Mouse (Mus musculus) right cerebral cortex, postnatal 14 days (tissue): ENCODE results near the gene Bcas1.
A peak's percentile ranks its signal among the peaks of the same experiment; 100 is the strongest.

Source experiments
- DNase-seq: peaks from one replicate; pipeline ENCODE4 v3.0.0; 2022

Bcas1 gene

DNA sequence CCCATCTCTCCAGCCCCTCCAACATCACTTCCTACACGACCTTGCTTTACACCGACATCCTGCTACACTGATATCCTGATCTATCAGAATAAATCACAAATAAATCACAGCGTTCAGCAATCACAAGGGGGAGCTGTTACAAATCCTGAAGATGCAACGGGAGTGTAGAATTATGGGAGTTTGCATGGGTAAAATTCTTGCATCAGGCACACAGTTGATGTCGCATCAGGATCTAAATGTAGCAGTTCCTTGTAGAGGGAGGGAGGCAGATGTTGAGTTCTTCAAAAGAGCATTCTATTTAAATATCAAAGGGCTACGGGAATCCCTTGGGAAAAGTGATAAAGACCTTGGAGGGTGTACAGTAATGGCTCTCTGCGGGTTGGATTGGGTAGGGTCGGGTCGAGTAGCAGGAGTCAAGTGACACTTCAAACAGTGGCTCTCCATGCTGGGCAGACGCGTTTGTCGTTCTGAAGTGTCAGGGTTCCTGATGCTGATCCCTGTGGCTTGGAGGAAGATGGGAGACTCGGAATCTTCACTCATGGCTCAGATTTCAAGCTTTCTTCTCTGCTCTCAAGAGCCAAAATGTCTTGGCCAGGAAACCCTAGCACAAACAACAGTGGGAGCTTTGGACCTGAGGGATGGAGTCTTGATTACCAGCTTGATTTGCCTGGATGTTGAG is 16.0 kb downstream of the Bcas1 start:
- no peak for DNase-seq

DNA sequence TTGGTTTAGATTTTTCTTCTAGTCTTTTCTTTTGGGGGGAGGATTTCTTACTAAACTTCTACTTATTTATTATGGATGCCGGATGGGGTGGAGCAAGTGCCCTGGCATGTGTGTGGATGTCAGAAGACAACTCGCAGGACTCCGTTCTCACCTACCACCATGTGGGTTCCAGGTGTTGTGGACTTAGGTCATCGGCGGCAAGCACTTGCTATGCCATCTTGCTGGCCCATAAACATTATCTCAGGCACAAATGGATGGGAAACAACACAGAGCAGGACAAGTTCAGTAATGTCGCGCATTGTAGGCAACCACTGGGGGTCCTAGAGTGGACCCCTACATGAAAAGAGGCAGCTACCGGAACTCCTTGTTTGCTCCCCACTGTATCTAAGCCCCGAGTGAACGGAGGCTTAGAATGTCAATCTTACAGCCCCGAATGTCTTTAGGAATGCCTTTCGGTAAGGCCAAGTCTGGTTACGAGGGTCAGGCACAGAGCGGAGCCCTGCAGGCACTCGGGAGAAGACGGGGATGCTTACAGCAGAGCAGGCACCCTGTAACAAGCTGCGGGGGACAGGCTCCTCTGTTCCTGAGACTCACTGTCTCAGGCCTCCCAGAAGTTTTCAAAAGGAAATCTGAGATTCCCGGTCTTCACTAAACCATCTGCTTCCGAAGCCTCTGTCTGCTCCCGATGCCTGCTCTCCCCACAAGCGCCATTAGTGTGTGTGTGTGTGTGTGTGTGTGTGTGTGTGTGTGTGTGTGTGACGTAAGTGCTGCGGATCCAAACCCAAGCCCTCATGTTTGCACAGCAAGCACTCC is 16.8 kb downstream of the Bcas1 start:
- DNase-seq, result no peak

GRCm38 (mm10) chr2:170406438-170406837 is 21.2 kb downstream of the Bcas1 start:
- DNase-seq, result peak; percentile 12

- DNase-seq, result no peak
These were observed 22.7 kb downstream of the Bcas1 start for GRCm38 (mm10) chr2:170404781-170405573.

DNA sequence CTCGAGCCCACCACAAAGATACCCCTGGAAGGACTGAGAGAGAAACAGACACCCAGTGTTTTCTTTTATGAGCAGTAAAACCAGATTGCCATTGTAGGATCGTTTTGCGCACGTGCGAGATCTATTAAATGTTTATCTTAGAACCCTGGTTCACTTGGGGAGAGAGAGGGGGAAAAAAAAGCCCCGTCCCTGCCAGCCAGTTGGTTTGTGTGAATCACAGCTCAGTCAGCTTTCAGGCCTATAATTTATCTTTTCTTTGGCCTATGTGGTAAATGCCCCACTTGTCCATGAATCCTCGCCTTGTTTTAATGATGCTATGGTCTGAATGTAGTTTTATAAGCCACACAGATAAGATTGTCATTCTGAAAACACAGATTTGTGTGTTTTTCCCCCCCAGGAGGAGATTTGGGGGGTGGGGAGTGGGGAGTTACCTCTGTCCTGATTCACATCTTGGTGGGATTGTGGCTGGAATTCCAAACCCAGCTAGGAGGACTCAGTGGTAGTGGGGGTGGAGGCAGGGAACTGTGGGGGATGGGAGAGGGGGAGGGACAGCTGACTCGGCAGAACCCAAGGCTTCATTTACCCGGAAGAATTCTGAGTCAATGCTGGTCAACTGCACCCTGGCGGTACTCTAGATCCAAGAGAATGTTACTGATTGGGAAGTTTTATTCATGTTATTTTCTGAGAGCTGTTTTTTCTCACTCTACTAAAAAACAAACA is 23.8 kb downstream of the Bcas1 start:
- peak; percentile 15 for DNase-seq

DNA sequence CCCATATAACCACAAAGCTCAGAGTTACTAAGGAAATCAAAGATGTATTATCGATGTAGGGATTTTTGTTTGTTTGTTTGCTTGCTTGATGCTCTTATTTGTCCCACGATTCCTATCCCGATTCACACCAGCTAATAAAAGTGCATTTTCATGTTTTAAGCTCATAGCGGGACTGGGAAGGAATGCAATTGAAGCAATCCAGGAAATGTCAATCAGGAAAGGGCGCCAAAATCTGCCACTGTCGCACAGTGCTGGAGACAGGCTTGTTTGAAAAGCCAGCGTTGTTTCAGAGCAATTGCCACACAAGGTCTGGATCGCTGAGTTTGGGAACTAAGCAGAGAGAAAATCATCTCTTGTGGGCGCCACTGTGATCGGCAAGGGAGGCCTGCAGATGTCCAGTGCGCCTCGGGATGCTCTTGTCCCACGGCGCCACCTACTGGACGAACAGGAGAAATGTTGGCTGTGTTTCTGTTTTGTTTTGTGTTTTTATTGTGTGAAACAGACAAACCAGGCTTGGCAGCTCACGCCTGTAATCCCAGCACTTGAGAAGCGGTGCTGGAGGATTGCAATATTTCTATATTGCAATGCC is 26.3 kb downstream of the Bcas1 start:
- peak; percentile 69 for DNase-seq

- no peak for DNase-seq
These were observed 27.0 kb downstream of the Bcas1 start for GRCm38 (mm10) chr2:170400666-170401065.

DNA sequence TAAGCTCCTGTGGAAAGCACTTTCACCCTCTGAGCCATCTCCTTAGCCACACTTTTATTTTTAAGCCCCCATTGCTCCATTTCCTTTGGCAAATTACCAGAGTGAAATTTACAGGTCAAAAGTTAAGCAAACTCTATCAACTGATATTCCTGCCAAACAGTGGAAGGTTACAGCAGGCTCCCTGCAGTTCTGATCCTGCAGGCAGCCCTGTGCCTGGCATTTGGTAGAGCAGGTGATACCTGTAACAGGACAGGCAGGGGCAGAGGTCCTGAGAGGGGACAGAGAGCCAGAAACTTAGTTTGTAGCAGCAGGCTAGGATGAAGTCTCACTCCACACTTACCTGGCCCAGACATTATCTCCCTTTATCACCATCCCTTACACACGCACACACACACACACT is 35.7 kb downstream of the Bcas1 start:
- DNase-seq, result no peak

- no peak for DNase-seq
These were observed 39.3 kb downstream of the Bcas1 start for GRCm38 (mm10) chr2:170388320-170388719.

DNA sequence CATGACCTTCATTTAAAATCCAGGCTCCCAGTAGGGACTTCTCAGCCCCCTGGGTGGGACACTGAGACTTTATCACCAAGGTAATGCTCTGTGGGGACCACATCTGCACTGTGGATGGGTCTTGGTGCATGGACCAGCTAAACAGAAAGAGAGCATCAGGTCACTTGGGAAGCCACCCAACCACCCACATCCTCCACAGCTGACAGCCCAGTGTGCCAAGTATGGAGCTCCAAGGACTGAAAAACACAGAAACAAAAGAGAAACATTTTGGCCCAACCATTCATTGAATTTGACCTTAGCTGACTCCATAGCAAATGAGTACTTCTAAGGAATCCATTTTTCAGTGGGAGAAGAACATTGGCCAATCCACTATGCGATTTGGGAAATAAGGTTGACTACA is 42.1 kb downstream of the Bcas1 start:
- no peak for DNase-seq

DNA sequence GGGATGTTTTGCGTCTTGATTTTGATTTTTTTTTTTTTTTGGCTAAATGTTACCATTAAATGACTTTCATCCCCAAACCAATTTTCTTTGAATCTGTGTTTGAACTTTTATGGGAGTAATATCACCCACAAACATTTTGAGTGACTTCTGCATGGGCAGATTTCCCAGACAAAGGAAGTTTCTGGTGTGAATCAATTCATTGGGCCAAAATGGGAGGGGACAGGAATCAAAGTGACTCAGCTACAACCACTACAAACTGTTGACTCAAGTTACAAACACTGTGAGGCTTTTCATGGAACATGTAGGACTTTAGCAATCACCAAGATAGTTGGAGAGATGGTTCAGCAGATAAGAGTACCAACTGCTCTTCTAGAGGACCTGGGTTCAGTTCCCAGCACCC is 42.9 kb downstream of the Bcas1 start:
- DNase-seq, result no peak

DNA sequence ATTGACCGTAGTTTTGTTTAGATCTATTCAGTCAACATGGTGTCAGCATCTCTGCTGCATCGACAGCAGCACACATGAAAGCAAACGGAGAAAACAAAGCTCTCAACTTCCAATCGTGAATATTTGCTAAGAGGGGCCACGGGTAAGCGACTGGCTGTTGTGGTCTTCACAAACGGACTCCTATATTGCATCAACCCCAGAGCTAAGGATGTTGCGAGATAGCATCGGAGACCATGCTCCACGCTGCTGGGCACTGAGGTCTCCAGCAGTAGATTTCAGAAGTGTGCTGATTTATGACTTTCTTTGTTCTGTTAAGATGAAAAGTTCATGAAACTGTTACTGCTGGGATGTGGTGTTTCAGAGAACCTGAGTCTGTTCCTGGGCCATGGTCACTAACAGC is 54.3 kb downstream of the Bcas1 start:
- no peak for DNase-seq

GRCm38 (mm10) chr2:170365676-170366075 is 62.0 kb downstream of the Bcas1 start:
- no peak for DNase-seq

- DNase-seq, result no peak
These were observed 62.4 kb downstream of the Bcas1 start for GRCm38 (mm10) chr2:170365271-170365670.

DNA sequence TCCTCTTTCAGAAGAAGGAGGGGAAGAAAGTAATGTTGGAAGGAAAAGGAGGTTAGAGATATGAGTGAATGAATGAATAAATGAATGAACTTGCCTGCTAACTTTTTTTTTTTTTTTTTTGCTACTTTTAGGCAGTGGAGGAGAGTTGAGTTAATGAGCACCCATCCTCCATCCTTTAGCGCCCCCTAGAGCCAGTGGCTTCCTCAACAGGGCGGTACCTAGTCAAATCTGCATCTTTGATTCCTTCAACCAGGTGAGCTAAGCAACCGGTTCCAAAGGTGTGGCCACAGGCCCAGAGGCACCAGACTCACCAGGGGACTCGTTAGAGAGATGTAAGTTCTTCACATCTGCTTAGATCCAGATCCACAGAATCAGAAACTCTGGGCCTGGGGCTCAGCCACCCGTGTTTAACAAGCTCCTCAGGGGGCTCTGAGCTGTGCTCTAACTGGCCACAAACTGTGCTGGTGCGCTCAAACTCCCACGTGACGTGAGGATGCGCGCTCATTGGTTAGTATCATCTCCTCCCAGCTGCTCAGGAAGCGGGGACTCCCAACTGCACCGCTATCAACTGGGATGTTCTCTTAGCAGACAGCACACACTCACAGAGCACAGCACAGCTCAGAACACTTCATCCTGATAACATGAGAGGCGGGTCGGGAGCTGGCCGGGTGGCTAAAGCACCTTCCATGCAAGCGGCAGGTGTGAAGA is 70.8 kb downstream of the Bcas1 start:
- DNase-seq, result no peak

- peak; percentile 82 for DNase-seq
These were observed 72.7 kb downstream of the Bcas1 start for GRCm38 (mm10) chr2:170354963-170355367.

DNA sequence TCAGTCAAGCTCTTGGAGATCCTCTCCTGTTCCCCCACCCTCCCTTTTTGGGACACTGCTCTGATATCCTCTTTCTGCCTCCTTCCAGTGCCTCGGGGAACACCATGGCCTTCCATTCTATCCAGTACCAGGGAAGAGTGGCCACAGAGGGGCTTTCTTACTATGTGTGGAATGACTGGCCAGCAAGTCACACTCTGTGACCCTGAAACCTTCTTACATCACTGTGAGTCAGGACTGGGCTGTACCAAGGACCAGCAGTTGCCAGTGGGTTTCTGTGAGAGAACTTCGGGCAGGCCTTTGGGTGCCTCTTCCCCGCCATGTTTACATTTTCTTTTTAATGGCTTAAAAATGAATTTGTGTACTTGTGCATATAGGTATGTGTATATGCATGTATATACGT is 75.4 kb downstream of the Bcas1 start:
- DNase-seq, result no peak

DNA sequence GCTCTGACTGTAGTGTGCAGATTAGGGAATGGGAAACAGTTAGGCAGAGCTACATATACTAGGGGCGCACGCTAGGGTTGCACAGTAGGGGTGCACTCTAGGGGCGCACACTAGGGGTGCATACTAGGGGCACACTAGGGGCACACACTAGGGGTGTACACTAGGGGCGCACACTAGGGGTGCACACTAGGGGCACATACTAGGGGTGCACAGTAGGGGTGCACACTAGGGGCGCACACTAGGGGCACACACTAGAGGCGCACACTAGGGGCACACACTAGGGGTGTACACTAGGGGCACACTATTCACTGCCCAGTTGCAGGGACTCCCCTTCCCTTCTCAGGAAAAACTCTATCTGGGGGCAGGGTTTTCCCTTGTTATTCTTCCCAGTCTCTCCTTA is 75.8 kb downstream of the Bcas1 start:
- no peak for DNase-seq

DNA sequence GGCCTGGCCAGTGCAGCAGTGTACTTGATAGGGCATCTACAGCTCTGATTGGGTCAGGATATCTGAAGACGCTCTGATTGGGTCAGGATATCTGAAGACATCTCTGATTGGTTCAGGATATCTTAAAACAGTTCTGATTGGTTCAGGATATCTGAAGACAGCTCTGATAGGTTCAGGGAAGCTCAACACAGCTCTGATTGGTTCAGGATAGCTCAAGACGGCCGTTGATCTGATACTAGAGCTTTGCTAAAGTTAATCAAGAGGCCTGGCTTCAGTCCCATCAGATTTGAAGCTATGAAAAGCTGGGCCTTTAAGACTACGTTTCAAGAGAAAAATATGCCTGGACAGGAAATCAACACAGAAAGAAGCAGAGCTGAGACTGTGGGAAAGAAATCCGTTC is 77.9 kb downstream of the Bcas1 start:
- DNase-seq, result no peak

- no peak for DNase-seq
These were observed 78.5 kb downstream of the Bcas1 start for GRCm38 (mm10) chr2:170349096-170349495.

DNA sequence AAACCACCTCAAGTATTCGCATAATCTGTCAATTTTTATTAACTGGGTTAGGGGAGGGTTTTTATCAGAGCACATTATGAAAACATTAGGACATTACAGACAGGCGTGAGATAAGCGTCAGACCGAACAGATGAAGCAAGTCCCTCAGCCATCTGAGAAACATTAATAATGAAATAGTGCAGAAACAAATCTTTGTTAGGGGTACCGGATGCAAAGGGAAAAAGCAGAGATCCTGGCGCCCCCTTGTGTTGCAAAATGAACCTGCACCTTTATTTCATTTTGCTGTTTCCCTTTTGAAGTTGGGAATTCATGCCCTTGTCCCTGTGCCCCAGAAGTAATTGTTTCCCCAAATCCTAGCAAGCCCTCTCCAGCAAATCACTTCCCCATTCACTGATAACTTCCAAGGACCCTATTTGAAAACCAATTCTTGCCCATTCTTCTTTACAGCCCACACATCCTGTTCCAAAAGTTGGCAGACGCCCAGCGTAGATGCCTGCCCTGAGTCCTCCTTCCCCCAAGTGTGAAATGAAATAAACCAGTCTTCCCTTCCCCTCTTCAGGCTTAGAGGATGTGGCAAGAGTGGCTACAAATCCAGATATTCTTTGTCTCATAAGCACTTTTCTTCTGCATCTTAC is 80.4 kb downstream of the Bcas1 start:
- DNase-seq, result peak; percentile 48
